In the genomic region with DNA sequence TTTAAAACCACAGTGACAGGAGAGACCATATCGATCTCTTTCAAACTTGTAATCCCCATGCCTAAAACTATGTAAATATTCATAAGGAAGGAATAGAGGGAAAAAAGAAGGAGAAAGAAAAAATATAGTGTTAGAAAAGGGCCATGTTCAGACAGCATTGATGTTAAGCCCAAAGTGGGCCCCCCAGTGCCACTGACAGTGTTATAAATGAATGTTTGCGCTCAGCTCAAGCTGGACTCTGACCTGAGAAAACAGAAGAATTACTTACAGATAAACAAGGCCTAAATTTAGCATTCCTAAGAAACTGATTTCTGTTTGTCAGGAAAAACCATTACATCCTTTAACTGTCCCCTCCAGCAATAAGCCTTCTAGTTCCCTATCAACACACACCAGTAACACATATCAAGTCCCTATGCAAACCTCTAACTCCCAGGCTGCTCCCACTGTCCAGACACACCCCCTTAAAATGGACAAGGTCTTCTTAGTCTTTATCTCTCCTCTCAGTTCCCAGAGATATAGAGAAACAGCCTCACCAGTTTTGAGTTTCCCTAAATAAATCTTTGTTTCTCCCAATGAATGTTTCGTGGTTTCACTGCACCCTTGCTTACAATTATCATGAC, we compare ENCODE assay signal across 28 mouse cellular contexts.
DNase-seq lines count a peak whose midpoint lies in the region; ATAC-seq and TF ChIP-seq lines count a peak whose summit lies in the region.
"Had no signal": no experiment of that assay in that cellular context is flagged by ENCODE, and none has a peak within 500 bp of the region (broad histone marks: within the 10 kb centered on the region; RNA-seq: fewer than 3 reads in every experiment).

No protein-coding gene starts in this region.

- TF ChIP-seq CTCF in liver, embryonic 14.5 days (IDR thresholded peaks at IDR 0.05; ENCODE audit: low read depth): no peak

- peaks cover 15% of the 10 kb centered on the region for H3K4me1 ChIP-seq in liver, embryonic 12.5 days
- 0 out of 2 replicates have a peak, but pooled peaks cover 4% of the 10 kb centered on the region for H3K4me1 ChIP-seq in intestine, embryonic 16.5 days (ENCODE audit: control insufficient read depth, insufficient read depth, low read length)
- 0 out of 4 replicates have a peak, but pooled peaks cover 0 to 4% of the 10 kb centered on the region in 2 experiments for H3K4me1 ChIP-seq in liver, embryonic 14.5 days (replicated peaks; ENCODE audit: control insufficient read depth in 2 of 2, insufficient read depth in 2 of 2, low read length in 1 of 2)
- H3K4me1 ChIP-seq: embryonic facial prominence, embryonic 12.5 days; embryonic facial prominence, embryonic 15.5 days; forebrain, embryonic 12.5 days; forebrain, embryonic 15.5 days; heart, embryonic 15.5 days; hindbrain, embryonic 13.5 days had no signal

- WGBS in liver, embryonic 12.5 days (ENCODE audit: insufficient replicate concordance): 40% methylated on average over 3 of the region's 3 CpGs
- WGBS in intestine, embryonic 16.5 days: 47% methylated on average over 3 of the region's 3 CpGs
- WGBS in liver, embryonic 14.5 days (ENCODE audit: insufficient replicate concordance): 30% methylated on average over 3 of the region's 3 CpGs

- H3K9ac ChIP-seq in liver, embryonic 12.5 days: no peak overlapping the region
- no peak overlapping the region for H3K9ac ChIP-seq in intestine, embryonic 16.5 days (ENCODE audit: low read depth, low read length)
- no peak overlapping the region for H3K9ac ChIP-seq in liver, embryonic 14.5 days (replicated peaks)
- H3K9ac ChIP-seq: embryonic facial prominence, embryonic 12.5 days; embryonic facial prominence, embryonic 15.5 days; forebrain, embryonic 12.5 days; forebrain, embryonic 15.5 days; heart, embryonic 12.5 days; heart, embryonic 15.5 days; hindbrain, embryonic 13.5 days had no signal

- H3K4me2 ChIP-seq in liver, embryonic 12.5 days: no peak overlapping the region
- no peak overlapping the region for H3K4me2 ChIP-seq in intestine, embryonic 16.5 days (ENCODE audit: low read depth, low read length)
- H3K4me2 ChIP-seq in liver, embryonic 14.5 days (ENCODE audit: low read depth): no peak overlapping the region
- H3K4me2 ChIP-seq: embryonic facial prominence, embryonic 12.5 days; embryonic facial prominence, embryonic 15.5 days; forebrain, embryonic 12.5 days; forebrain, embryonic 15.5 days; heart, embryonic 12.5 days; heart, embryonic 15.5 days; hindbrain, embryonic 13.5 days had no signal

- no peaks in the 10 kb centered on the region for H3K27me3 ChIP-seq in liver, embryonic 12.5 days (replicated peaks)
- no peaks in the 10 kb centered on the region for H3K27me3 ChIP-seq in intestine, embryonic 16.5 days (replicated peaks; ENCODE audit: control insufficient read depth, insufficient read depth, low read length)
- no peaks in the 10 kb centered on the region for H3K27me3 ChIP-seq in liver, embryonic 14.5 days (ENCODE audit: control insufficient read depth, insufficient read depth, low read length)
- H3K27me3 ChIP-seq: CH12.LX; embryonic facial prominence, embryonic 12.5 days; embryonic facial prominence, embryonic 15.5 days; forebrain, embryonic 12.5 days; forebrain, embryonic 15.5 days; heart, embryonic 12.5 days; heart, embryonic 15.5 days; hindbrain, embryonic 13.5 days had no signal

- no peak for TF ChIP-seq EP300 in liver, embryonic 14.5 days (IDR thresholded peaks at IDR 0.05; ENCODE audit: low read depth)

- no peak overlapping the region for H3K4me3 ChIP-seq in liver, embryonic 12.5 days
- H3K4me3 ChIP-seq in intestine, embryonic 16.5 days (ENCODE audit: low read length): no peak overlapping the region
- no peak overlapping the region for H3K4me3 ChIP-seq in liver, embryonic 14.5 days (ENCODE audit: insufficient read depth in 1 of 2, low read depth in 2 of 2, low read length in 2 of 2)
- H3K4me3 ChIP-seq: embryonic facial prominence, embryonic 12.5 days; embryonic facial prominence, embryonic 15.5 days; erythroblast, embryonic 14.5 days; forebrain, embryonic 12.5 days; forebrain, embryonic 15.5 days; heart, embryonic 12.5 days; heart, embryonic 15.5 days; hindbrain, embryonic 10.5 days; hindbrain, embryonic 13.5 days had no signal

- H3K27ac ChIP-seq in liver, embryonic 12.5 days: no peak overlapping the region
- H3K27ac ChIP-seq in intestine, embryonic 16.5 days (ENCODE audit: low read length): peak overlapping the region; percentile 9; the same call in 1 of the 2 replicates
- H3K27ac ChIP-seq in liver, embryonic 14.5 days: no peak overlapping the region
- H3K27ac ChIP-seq: embryonic facial prominence, embryonic 12.5 days; embryonic facial prominence, embryonic 15.5 days; forebrain, embryonic 12.5 days; forebrain, embryonic 15.5 days; heart, embryonic 15.5 days; hindbrain, embryonic 10.5 days; hindbrain, embryonic 13.5 days had no signal

- ATAC-seq in liver, embryonic 12.5 days: peak; percentile 77
- peak; percentile 79 for ATAC-seq in intestine, embryonic 16.5 days
- ATAC-seq in liver, embryonic 14.5 days (ENCODE audit: insufficient read depth): peak; percentile 62; the same call in 1 of the 2 replicates
- no peak for ATAC-seq in erythroblast, adult 5-6 weeks (replicated peaks; ENCODE audit: low FRiP score, poor library complexity, severe bottlenecking)
- ATAC-seq: forebrain, embryonic 15.5 days; hindbrain, embryonic 16.5 days had no signal

- no peaks in the 10 kb centered on the region for H3K9me3 ChIP-seq in liver, embryonic 12.5 days (replicated peaks)
- no peaks in the 10 kb centered on the region for H3K9me3 ChIP-seq in intestine, embryonic 16.5 days (ENCODE audit: control insufficient read depth, low read length)
- no peaks in the 10 kb centered on the region for H3K9me3 ChIP-seq in liver, embryonic 14.5 days (ENCODE audit: control insufficient read depth, low read length)
- H3K9me3 ChIP-seq: embryonic facial prominence, embryonic 12.5 days; embryonic facial prominence, embryonic 15.5 days; forebrain, embryonic 12.5 days; forebrain, embryonic 15.5 days; heart, embryonic 12.5 days; heart, embryonic 15.5 days; hindbrain, embryonic 10.5 days; hindbrain, embryonic 13.5 days had no signal

- no peaks in the 10 kb centered on the region for H3K36me3 ChIP-seq in liver, embryonic 12.5 days
- H3K36me3 ChIP-seq in intestine, embryonic 16.5 days (ENCODE audit: control insufficient read depth, insufficient read depth, low read length): no peaks in the 10 kb centered on the region
- no peaks in the 10 kb centered on the region for H3K36me3 ChIP-seq in liver, embryonic 14.5 days (replicated peaks; ENCODE audit: control insufficient read depth, insufficient read depth, low read depth)
- H3K36me3 ChIP-seq: embryonic facial prominence, embryonic 12.5 days; embryonic facial prominence, embryonic 15.5 days; forebrain, embryonic 12.5 days; forebrain, embryonic 15.5 days; heart, embryonic 12.5 days; heart, embryonic 15.5 days; hindbrain, embryonic 10.5 days; hindbrain, embryonic 13.5 days had no signal

- DNase-seq in liver: no peak
- DNase-seq in liver, embryonic 14.5 days (ENCODE audit: low read depth in 3 of 3, low spot score in 3 of 3): no peak
- no peak for DNase-seq in kidney, postnatal 14 days
- no peak for DNase-seq in layer of hippocampus, postnatal 10 days (ENCODE audit: low spot score in 2 of 2)
- DNase-seq: adrenal gland, adult 8-10 months; adrenal gland, postnatal 25 days; B cell, adult 2 months; cerebellum, adult 11-12 months; cerebellum, adult 8-10 months; cerebellum, postnatal 10 days; gastrocnemius, postnatal 25 days; heart, adult 18-20 months; heart, postnatal 10 days; heart, postnatal 36 days had no signal
